Mouse (Mus musculus): Measurements from ENCODE around the gene Mllt3.

- TF ChIP-seq CTCF (conservative IDR thresholded peaks at IDR 0.05; ENCODE audit: low read length) (no peak), POU5F1 (IDR thresholded peaks at IDR 0.05; ENCODE audit: borderline replicate concordance, low read length) (no peak), NANOG (IDR thresholded peaks at IDR 0.05; ENCODE audit: borderline replicate concordance, low read length) (no peak)
Measured at GRCm38 (mm10) chr4:87878701-87879100, 154.5 kb downstream of the Mllt3 start.
